Mouse (Mus musculus) intestine, postnatal 0 days (tissue): ENCODE results near the gene Olfr452. TPM values are rescaled to one million over a fixed set of nuclear protein-coding genes. Genes with fewer than 3 reads are reported as not detected.

Experiments used
- ATAC-seq: fragments of 200-750 bp; cut with Nextera tagmentation; 2 replicates; pipeline ENCODE4 v1.8.0; 2017; ENCODE audit warnings: mild to moderate bottlenecking, moderate TSS enrichment, moderate library complexity
- H3K27ac ChIP-seq: fragments of 300-500 bp; sonication (generic); 2 replicates; pipeline ENCODE4 v1.5.1; 2014; ENCODE audit warnings: mild to moderate bottlenecking, low read depth, low read length, moderate library complexity
- H3K27me3 ChIP-seq: fragments of 300-500 bp; sonication (generic); replicated peaks from 2 replicates; pipeline ENCODE4 v1.6.1; 2014; ENCODE audit warnings: low read length, mixed read lengths; ENCODE audit not compliant: control insufficient read depth, insufficient read depth
- H3K36me3 ChIP-seq: fragments of 300-500 bp; sonication (generic); 2 replicates; pipeline ENCODE4 v1.6.1; 2014; ENCODE audit warnings: mild to moderate bottlenecking, moderate library complexity; ENCODE audit not compliant: control insufficient read depth, insufficient read depth
- H3K4me1 ChIP-seq: fragments of 300-500 bp; sonication (generic); replicated peaks from 2 replicates; pipeline ENCODE4 v1.6.1; 2014; ENCODE audit warnings: antibody characterized with exemption, low read length, mixed read lengths; ENCODE audit not compliant: control insufficient read depth, insufficient read depth
- H3K4me2 ChIP-seq: fragments of 300-500 bp; sonication (generic); replicated peaks from 2 replicates; pipeline ENCODE4 v1.6.1; 2014; ENCODE audit warnings: low read depth, mild to moderate bottlenecking, moderate library complexity
- H3K4me3 ChIP-seq: fragments of 300-500 bp; sonication (generic); 2 replicates; pipeline ENCODE4 v1.5.1; 2014; ENCODE audit warnings: low read depth, low read length
- H3K9ac ChIP-seq: fragments of 300-500 bp; sonication (generic); 2 replicates; pipeline ENCODE4 v1.6.1; 2014; ENCODE audit warnings: mild to moderate bottlenecking, low read depth, low read length
- H3K9me3 ChIP-seq: fragments of 300-500 bp; sonication (generic); 2 replicates; pipeline ENCODE4 v1.6.1; 2016; ENCODE audit warnings: mixed run types; ENCODE audit not compliant: control insufficient read depth
- CTCF ChIP-seq: sonication (generic); IDR thresholded peaks from 2 replicates; pipeline ENCODE4 v1.5.1; 2016; ENCODE audit warnings: low read depth, mild to moderate bottlenecking, control low read depth, antibody characterized with exemption, moderate library complexity
- whole genome bisulfite sequencing: fragments of 180-500 bp; shearing (Covaris S2); extraction: QIAGEN DNeasy Blood & Tissue Kit; methylation state at CpG from one replicate; pipeline ENCODE4 v1.1.7; 2014; 5-methylcytosine and 5-hydroxymethylcytosine counted together
- polyA plus RNA-seq: library from polyadenylated mRNA; unstranded; fragments of >200 nt; fragmentation: Nextera tagmentation; extraction: Ambion mirVana; gene quantifications from 2 replicates; pipeline ENCODE4 v1.2.1, GENCODE M21; 2015

Gene Olfr452
- polyA plus RNA-seq, 1 experiment from 2014 or later = not detected

GRCm38 (mm10) chr6:42790247-42790948 lies 5.5 kb downstream of the Olfr452 start:
- no peak overlapping the region for H3K27ac ChIP-seq
- 48% methylated on average over 4 of the region's 4 CpGs for WGBS
- no peaks in the 10 kb centered on the region for H3K36me3 ChIP-seq
- H3K9me3 ChIP-seq = no peaks in the 10 kb centered on the region
- H3K4me1 ChIP-seq = no peaks in the 10 kb centered on the region
- H3K4me2 ChIP-seq = no peak overlapping the region
- no peak overlapping the region for H3K9ac ChIP-seq
- no peak overlapping the region for H3K4me3 ChIP-seq
- TF ChIP-seq CTCF = peak; percentile 20; the same call in 1 of the 2 replicates
- no peak for ATAC-seq
- no peaks in the 10 kb centered on the region for H3K27me3 ChIP-seq

DNA sequence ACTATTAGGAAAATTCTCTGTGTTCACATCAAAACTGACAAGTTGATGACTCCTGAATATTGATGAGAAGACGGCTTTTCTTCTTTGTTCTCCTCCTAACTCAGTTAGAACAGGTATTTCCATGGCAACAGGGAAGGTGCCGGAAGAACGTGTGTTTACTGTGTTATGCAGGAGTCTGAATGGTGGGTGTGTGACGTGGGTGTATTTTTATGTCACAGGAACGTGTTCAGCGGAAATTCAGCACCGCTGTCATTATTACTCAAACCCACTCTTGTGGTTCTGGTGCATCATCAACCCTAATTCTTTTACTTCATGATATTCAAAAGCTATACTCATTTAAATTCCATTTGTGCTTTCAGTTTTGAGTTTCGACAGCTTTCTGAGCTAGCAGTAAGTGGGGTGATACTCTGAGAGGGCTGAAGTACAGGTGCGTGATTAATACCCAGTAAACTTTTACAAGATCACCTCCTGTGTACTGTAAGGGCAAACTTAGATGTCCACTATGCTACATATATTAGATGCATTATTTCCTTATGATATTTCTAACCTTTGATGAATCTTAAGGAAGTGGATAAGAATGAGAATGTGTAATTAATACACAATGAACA lies 6.2 kb downstream of the Olfr452 start:
- Histone ChIP-seq H3K36me3 (no peaks in the 10 kb centered on the region), H3K4me1 (no peaks in the 10 kb centered on the region), H3K9ac (no peak overlapping the region), H3K9me3 (no peaks in the 10 kb centered on the region), H3K4me2 (no peak overlapping the region), H3K4me3 (no peak overlapping the region), H3K27me3 (no peaks in the 10 kb centered on the region), H3K27ac (no peak overlapping the region)
- WGBS = 81% methylated on average over 9 of the region's 9 CpGs
- TF ChIP-seq CTCF = no peak
- ATAC-seq = no peak

GRCm38 (mm10) chr6:42794982-42795381 lies 10.1 kb downstream of the Olfr452 start:
- Histone ChIP-seq H3K9ac (no peak overlapping the region), H3K4me3 (no peak overlapping the region), H3K9me3 (no peaks in the 10 kb centered on the region), H3K4me2 (no peak overlapping the region), H3K36me3 (no peaks in the 10 kb centered on the region), H3K4me1 (no peaks in the 10 kb centered on the region), H3K27me3 (no peaks in the 10 kb centered on the region), H3K27ac (no peak overlapping the region)
- WGBS = 60% methylated on average over 3 of the region's 3 CpGs
- no peak for TF ChIP-seq CTCF
- ATAC-seq = no peak

DNA sequence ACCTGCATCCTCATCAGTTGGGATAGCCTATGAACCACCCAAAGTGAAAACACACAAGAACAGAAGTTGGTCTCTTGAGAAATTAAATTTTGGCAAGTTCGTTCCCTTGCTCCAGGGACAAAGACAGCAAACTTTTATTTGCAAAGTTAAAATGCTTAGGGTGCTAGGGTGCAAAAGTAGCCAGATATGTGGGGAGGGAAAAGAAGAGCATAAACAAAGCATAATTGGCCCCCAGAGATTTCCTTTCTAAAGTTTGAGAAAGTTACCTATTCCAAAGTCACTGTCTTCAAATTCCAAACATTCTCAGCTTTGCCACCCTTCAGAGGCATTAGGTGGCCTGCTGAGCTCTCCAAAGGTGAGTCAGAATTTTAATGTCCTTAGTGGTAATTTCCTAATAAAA lies 26.7 kb downstream of the Olfr452 start, which contains the start of gene Olfr450:
TSS of gene Olfr450 (plus strand) at position 301 of the 400 bp plus-strand sequence.
- Histone ChIP-seq H3K4me2 (no peak within 1 kb of the TSS), H3K4me1 (no peaks in the 10 kb centered on the region), H3K27me3 (no peaks in the 10 kb centered on the region), H3K9ac (no peak within 1 kb of the TSS), H3K36me3 (no peaks in the 10 kb centered on the region), H3K27ac (no peak within 1 kb of the TSS), H3K4me3 (no peak within 1 kb of the TSS), H3K9me3 (no peaks in the 10 kb centered on the region)
- WGBS = 80% methylated on average over 1 of the region's 1 CpGs
- no peak for ATAC-seq
- TF ChIP-seq CTCF = no peak

DNA sequence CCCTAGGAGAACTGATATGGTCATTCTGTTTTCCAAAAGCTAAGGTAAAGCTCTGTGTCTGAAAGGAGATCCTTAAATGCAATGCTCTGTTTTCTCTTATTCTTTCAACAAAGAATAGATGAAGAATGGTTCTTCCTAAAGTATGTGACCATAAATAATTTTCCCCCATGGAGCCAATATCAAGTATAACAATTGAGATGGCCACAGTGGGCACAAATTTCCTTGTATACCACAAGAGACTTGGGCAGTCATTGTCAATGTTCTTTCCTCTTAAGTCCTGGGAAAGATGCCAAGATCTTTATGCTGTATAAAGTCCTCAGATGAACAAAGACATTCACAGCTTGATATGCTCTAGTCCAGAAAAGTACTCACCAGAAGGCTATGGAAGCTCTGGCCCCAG lies 49.2 kb downstream of the Olfr452 start, which contains the start of gene Olfr449:
TSS of gene Olfr449 (plus strand) at position 301 of the 400 bp plus-strand sequence.
- no peak within 1 kb of the TSS for H3K4me3 ChIP-seq
- no peak within 1 kb of the TSS for H3K27ac ChIP-seq
- no peaks in the 10 kb centered on the region for H3K9me3 ChIP-seq
- H3K36me3 ChIP-seq = no peaks in the 10 kb centered on the region
- no peak for ATAC-seq
- TF ChIP-seq CTCF = no peak
- no peaks in the 10 kb centered on the region for H3K4me1 ChIP-seq
- no peak within 1 kb of the TSS for H3K4me2 ChIP-seq
- H3K27me3 ChIP-seq = no peaks in the 10 kb centered on the region
- H3K9ac ChIP-seq = no peak within 1 kb of the TSS

Other genes with a start within 250 kb of the Olfr452 start
- gene Olfr455, start 237.5 kb upstream of the Olfr452 start, polyA plus RNA-seq = not detected in 2 replicates
- not detected in 2 replicates for gene Tcaf3, start 187.4 kb upstream of the Olfr452 start, polyA plus RNA-seq
- 2.4 and 3.4 TPM in 2 replicates for gene Tcaf2, start 139.8 kb upstream of the Olfr452 start, polyA plus RNA-seq
- 18.6 and 19.9 TPM in 2 replicates for gene Tcaf1, start 75.0 kb upstream of the Olfr452 start, polyA plus RNA-seq
- gene Olfr453, start 45.7 kb upstream of the Olfr452 start, polyA plus RNA-seq = not detected in 2 replicates
- gene Olfr38, start 28.7 kb upstream of the Olfr452 start, polyA plus RNA-seq = not detected in 2 replicates
- gene Olfr450, start 26.8 kb downstream of the Olfr452 start, polyA plus RNA-seq = not detected in 2 replicates
- gene Olfr449, start 49.3 kb downstream of the Olfr452 start, polyA plus RNA-seq = not detected in 2 replicates
- gene Olfr448, start 105.3 kb downstream of the Olfr452 start, polyA plus RNA-seq = not detected in 2 replicates
- not detected in 2 replicates for gene Olfr447, start 123.8 kb downstream of the Olfr452 start, polyA plus RNA-seq
- gene Olfr446, start 136.3 kb downstream of the Olfr452 start, polyA plus RNA-seq = not detected in 2 replicates
- not detected in 2 replicates for gene Olfr444, start 164.0 kb downstream of the Olfr452 start, polyA plus RNA-seq